Mouse (Mus musculus) erythroblast, adult 5-6 weeks (primary cell): ENCODE measurements at regions not wholly inside any gene's neighbourhood (a gene's known extent, or its start where the extent isn't known, plus 50 kb on each side); places are given as distances from the start of the nearest gene placed in this dataset.
A peak's percentile ranks its signal among the peaks of the same experiment; 100 is the strongest.

Experiments used
- ATAC-seq: replicated peaks from 2 replicates; pipeline ENCODE4 v1.8.0; 2016; ENCODE audit warnings: moderate number of reproducible peaks, mild to moderate bottlenecking, moderate TSS enrichment, inconsistent platforms; ENCODE audit not compliant: poor library complexity, low FRiP score, severe bottlenecking

GRCm38 (mm10) chr14:61665815-61666214, 58.6 kb downstream of the Kcnrg start:
- ATAC-seq: no peak

- no peak for ATAC-seq
These were observed 65.9 kb downstream of the Kcnrg start for GRCm38 (mm10) chr14:61673184-61673583.

- no peak for ATAC-seq
These were observed 70.8 kb downstream of the Kcnrg start for GRCm38 (mm10) chr14:61678107-61678506.

- peak; percentile 73 for ATAC-seq
These were observed 73.8 kb downstream of the Kcnrg start for GRCm38 (mm10) chr14:61680818-61681707.

DNA sequence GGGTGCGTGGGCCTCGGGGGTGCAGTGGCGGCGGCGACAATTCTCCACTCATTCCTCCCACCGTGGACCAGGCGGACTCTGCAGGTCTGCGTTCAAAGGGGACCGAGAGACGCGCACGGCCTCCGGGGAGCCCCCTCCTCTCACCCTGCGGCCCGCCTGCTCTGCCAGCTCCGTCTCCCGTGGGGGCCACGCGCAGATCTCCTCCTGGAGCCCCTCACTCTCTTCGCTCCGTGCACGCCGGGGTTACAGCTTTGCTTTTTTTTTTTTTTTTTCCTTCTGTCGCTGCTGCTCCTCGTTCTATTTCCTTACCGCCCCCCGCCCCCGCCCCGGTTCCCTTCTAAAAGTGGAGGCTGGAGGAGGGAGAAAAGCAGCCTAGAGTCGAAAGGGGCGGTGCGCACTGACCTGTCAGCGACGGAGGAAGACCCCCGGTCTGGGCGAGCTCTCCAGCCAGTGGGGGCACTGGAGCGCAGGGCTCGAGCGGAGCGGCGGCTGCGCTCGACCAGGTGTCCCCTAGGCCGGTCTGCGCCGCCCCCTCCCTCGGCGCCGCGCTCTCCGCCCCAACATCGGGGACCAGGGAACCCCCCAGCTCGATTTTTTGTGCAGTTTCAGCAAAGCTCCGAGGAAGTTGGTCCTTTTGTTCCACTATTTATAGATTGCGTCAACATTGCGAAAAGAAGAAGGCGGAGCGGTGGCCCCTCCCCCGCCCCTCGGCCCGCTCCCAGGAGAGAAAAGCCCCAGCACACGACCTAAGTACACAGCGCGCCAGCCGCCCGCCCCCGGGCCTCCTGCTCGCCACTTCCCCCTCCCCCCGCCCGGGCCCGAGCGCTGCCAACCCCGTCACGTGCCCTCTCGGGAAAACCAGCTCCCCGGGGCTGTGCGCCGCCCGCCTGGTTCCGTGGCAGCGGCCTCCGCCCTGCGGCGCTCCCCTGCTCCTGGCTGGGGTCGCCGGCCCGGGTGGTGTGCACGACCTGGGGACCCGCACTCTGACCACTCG, 74.7 kb downstream of the Kcnrg start:
- ATAC-seq: peak; percentile 27

- ATAC-seq: peak; percentile 42; the same call in 1 of the 2 replicates
These were observed 75.6 kb downstream of the Kcnrg start for GRCm38 (mm10) chr14:61682721-61683355.

DNA sequence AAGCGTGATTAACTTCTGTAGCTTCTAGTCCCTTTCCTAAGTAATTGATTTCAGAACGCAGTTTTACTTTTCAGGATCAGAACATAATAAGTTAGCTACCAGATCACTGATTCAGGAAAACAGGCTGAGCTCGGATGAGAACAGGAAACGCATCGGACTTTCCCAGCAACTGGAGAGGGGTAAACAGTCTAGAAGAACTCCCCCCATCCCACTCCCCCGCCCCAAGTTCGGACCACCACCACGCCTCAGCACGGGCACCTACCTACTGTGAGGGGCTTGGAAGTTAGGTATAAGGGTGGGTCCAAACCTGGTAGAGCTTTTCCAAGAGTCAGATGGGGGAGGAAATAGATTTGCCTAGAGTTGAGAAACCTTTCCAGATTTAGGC, 76.1 kb downstream of the Kcnrg start:
- ATAC-seq: no peak

- no peak for ATAC-seq
These were observed 76.6 kb downstream of the Kcnrg start for GRCm38 (mm10) chr14:61683791-61684411.

GRCm38 (mm10) chr14:61684473-61685230, 77.4 kb downstream of the Kcnrg start:
- ATAC-seq: no peak

DNA sequence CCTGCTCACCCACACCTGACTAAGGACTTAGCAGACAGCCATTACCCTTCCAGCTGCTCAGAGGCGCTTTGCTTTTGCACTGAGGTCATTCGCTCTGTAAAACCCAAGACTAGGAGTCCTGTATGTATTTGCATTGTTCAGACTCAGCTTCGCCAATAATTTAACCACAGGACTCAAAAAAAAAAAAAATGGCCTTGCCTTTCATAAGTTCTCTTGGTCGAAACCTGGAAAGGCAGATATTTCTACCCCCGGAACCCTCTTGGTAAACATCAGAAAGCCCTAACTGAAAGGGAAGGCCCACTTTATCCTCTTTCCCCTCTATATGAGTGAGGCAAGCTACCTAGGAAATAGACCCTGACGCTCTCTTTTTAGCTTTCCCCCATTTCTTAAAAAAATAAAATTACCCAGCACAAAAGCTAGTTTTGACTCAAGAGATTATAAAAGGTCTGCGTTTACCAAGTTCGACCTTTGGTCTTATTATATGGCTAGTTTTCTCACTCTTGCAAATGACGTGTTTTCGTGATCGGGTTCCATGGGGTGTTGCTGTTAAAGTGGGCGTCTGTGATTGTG, 78.1 kb downstream of the Kcnrg start:
- ATAC-seq: no peak

DNA sequence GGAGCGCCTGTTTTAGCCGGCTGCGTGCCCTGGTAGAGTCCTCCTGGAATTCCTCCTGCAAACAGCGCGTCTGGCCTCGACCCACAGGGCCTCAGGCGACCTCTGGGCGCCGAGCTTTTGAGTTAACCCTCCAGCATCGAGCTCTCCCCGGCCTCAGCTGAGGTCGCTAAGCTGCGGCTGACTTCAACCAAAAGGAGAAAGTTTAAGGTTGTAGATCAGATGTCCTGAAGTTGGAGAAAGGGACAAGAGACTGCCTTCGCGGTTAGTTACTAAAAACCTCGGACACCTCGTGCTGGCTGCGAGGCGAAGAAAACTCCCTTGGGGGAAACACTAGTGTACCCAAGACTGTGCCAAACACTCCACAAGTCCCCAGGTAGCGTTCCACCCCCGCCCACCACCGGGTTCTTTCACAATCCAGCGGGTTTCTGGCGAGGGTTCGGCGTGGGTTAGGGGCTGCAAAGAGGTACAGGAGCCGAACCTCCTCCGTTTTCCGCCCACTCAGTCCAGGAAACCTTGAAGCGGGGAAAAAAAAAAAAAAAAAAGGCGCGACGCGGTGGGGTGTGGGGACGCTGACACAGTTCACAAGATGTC, 78.9 kb downstream of the Kcnrg start:
- ATAC-seq: no peak

DNA sequence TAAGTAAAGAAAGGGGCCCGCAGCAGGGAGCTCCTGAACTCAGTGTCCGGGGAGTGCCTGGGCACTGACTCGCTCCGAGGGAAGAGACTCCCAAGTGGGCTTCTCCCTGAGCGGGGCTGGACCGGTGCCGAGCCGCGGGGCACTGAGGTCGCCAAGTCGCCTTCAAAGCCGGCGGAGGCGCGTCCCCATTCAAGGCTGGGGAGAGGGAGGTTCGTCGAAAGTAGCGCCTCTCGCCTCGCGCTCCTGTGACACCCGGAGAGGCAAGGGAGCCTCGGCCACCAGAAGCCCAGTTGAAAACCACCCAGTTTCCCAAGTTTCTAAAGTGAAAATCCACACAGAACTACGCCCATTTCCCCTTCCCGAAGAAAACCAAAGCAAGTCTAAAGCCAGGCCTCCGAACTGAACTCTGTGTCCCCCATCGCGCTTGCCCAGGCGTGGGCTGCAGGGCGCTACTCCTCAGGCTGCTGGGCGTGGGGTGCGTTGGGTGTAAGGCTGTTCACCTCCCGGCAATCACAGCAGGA, 79.6 kb downstream of the Kcnrg start:
- ATAC-seq: no peak

DNA sequence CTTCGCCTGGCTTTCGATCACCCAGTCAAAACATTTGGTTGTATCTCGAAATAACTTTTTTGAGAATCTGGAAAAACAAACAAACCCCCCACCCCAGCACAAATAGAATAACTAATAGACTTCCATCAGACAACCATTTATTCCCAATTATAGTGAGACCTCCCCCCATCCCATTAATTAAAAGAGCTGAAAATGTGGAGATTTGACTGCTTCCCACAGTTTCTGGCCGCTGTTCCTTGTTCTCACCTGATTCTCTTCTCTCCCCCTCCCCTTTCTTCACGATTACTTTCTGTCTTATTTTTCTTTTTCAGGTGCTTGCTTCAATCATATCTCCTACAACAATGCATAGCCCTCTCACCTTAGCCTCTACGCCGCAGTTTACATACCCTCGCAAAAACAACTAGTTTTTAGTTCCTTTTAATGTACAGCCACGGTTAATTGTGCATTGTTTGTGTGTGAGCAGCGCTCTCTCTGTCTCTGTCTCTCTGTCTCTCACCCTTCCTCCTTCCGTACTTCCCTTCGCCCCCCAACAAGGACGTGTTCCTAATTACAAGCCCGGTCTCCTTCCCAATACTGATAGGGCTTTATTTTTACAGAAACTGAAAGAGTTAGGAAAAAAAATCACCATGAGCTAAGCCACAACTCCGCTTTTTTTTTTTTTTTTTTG, 80.2 kb downstream of the Kcnrg start:
- ATAC-seq: no peak

GRCm38 (mm10) chr14:61688013-61688520, 80.8 kb downstream of the Kcnrg start:
- no peak for ATAC-seq

DNA sequence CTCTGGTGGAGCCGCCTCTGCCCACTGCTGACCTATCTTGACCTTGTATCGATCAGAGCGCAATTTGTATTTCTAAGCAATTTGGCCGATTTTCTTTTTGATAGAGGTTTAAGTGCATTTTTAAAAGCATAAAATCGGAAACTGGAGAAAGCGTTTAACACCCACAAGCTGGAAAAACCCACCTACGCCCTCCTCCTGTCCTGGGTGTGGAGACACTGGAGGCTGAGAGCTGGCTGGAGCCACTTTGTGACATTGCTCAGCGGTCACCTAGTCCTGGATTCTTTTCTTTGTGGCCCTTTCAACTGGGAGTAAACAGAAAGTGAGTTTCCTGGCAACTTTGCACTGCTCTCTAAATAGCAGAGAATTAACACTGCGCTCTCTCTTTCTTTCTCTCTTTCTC, 81.4 kb downstream of the Kcnrg start:
- ATAC-seq: no peak

- no peak for ATAC-seq
These were observed 82.0 kb downstream of the Kcnrg start for GRCm38 (mm10) chr14:61689281-61689680.

- ATAC-seq: no peak
These were observed 82.5 kb downstream of the Kcnrg start for GRCm38 (mm10) chr14:61689776-61690175.
